Mouse (Mus musculus): ENCODE measurements at regions not wholly inside any gene's neighbourhood (a gene's known extent, or its start where the extent isn't known, plus 50 kb on each side); places are given as distances from the start of the nearest gene placed in this dataset.

- H3K4me3 ChIP-seq (ENCODE audit: insufficient read depth in 1 of 2, low read depth in 1 of 2, low read length in 2 of 2, poor library complexity in 1 of 2, severe bottlenecking in 1 of 2), result no peak overlapping the region
- in situ Hi-C loops (cut with MboI; ENCODE audit: low sequenced_read_pairs in 2 of 2, unreplicated experiment in 2 of 2), result no loop called here
- no peak for DNase-seq (ENCODE audit: low read depth, low spot score)
- no peaks in the 10 kb centered on the region for H3K9me3 ChIP-seq (ENCODE audit: control insufficient read depth, insufficient read depth, low read depth, low read length)
- TF ChIP-seq CHD2 (IDR thresholded peaks at IDR 0.05; ENCODE audit: low read depth, low read length) (no peak), MAFK (IDR thresholded peaks at IDR 0.05; ENCODE audit: insufficient read depth, low read depth, low read length) (no peak), ZNF384 (IDR thresholded peaks at IDR 0.05; ENCODE audit: low read depth, low read length) (no peak), HCFC1 (IDR thresholded peaks at IDR 0.05; ENCODE audit: borderline replicate concordance, insufficient read depth, low read length) (no peak), ZC3H11A (IDR thresholded peaks at IDR 0.05; ENCODE audit: borderline replicate concordance, low read depth, low read length) (no peak)
- no peak overlapping the region for H3K9ac ChIP-seq (ENCODE audit: insufficient read depth, low read depth, low read length, poor library complexity, severe bottlenecking)
- no peaks in the 10 kb centered on the region for H3K4me1 ChIP-seq (ENCODE audit: control insufficient read depth in 2 of 2, insufficient read depth in 2 of 2, low read length in 2 of 2, poor library complexity in 1 of 2)
- H3K27ac ChIP-seq (ENCODE audit: insufficient read depth, low read depth, low read length, poor library complexity, severe bottlenecking), result no peak overlapping the region
- H3K36me3 ChIP-seq (ENCODE audit: control insufficient read depth, insufficient read depth, low read length, poor library complexity, severe bottlenecking), result no peaks in the 10 kb centered on the region
Observed at GRCm38 (mm10) chr19:54836451-54836850, 290.6 kb downstream of the Gpam start.

- in situ Hi-C loops (cut with MboI; ENCODE audit: low sequenced_read_pairs in 2 of 2, unreplicated experiment in 2 of 2), result no loop called here
- Histone ChIP-seq H3K4me1 (ENCODE audit: control insufficient read depth in 2 of 2, insufficient read depth in 2 of 2, low read length in 2 of 2, poor library complexity in 1 of 2) (no peaks in the 10 kb centered on the region), H3K36me3 (ENCODE audit: control insufficient read depth, insufficient read depth, low read length, poor library complexity, severe bottlenecking) (no peaks in the 10 kb centered on the region), H3K9ac (ENCODE audit: insufficient read depth, low read depth, low read length, poor library complexity, severe bottlenecking) (no peak overlapping the region), H3K9me3 (ENCODE audit: control insufficient read depth, insufficient read depth, low read depth, low read length) (no peaks in the 10 kb centered on the region), H3K27ac (ENCODE audit: insufficient read depth, low read depth, low read length, poor library complexity, severe bottlenecking) (no peak overlapping the region), H3K4me3 (ENCODE audit: insufficient read depth in 1 of 2, low read depth in 1 of 2, low read length in 2 of 2, poor library complexity in 1 of 2, severe bottlenecking in 1 of 2) (no peak overlapping the region)
- TF ChIP-seq HCFC1 (IDR thresholded peaks at IDR 0.05; ENCODE audit: borderline replicate concordance, insufficient read depth, low read length) (no peak), MAFK (IDR thresholded peaks at IDR 0.05; ENCODE audit: insufficient read depth, low read depth, low read length) (no peak), CHD2 (IDR thresholded peaks at IDR 0.05; ENCODE audit: low read depth, low read length) (no peak)
- DNase-seq (ENCODE audit: low read depth, low spot score), result no peak
Observed at GRCm38 (mm10) chr19:54822161-54822560, 304.9 kb downstream of the Gpam start.

GRCm38 (mm10) chr19:54820587-54820986 is 306.5 kb downstream of the Gpam start:
- H3K36me3 ChIP-seq (ENCODE audit: control insufficient read depth, insufficient read depth, low read length, poor library complexity, severe bottlenecking), result no peaks in the 10 kb centered on the region
- no peak overlapping the region for H3K9ac ChIP-seq (ENCODE audit: insufficient read depth, low read depth, low read length, poor library complexity, severe bottlenecking)
- in situ Hi-C loops (cut with MboI; ENCODE audit: low sequenced_read_pairs in 2 of 2, unreplicated experiment in 2 of 2), result no loop called here
- TF ChIP-seq CHD2 (IDR thresholded peaks at IDR 0.05; ENCODE audit: low read depth, low read length) (no peak), MAFK (IDR thresholded peaks at IDR 0.05; ENCODE audit: insufficient read depth, low read depth, low read length) (no peak), ZNF384 (IDR thresholded peaks at IDR 0.05; ENCODE audit: low read depth, low read length) (no peak), HCFC1 (IDR thresholded peaks at IDR 0.05; ENCODE audit: borderline replicate concordance, insufficient read depth, low read length) (no peak), ZC3H11A (IDR thresholded peaks at IDR 0.05; ENCODE audit: borderline replicate concordance, low read depth, low read length) (no peak)
- H3K4me1 ChIP-seq (ENCODE audit: control insufficient read depth in 2 of 2, insufficient read depth in 2 of 2, low read length in 2 of 2, poor library complexity in 1 of 2), result no peaks in the 10 kb centered on the region
- no peak overlapping the region for H3K4me3 ChIP-seq (ENCODE audit: insufficient read depth in 1 of 2, low read depth in 1 of 2, low read length in 2 of 2, poor library complexity in 1 of 2, severe bottlenecking in 1 of 2)
- H3K27ac ChIP-seq (ENCODE audit: insufficient read depth, low read depth, low read length, poor library complexity, severe bottlenecking), result no peak overlapping the region
- no peak for DNase-seq (ENCODE audit: low read depth, low spot score)
- H3K9me3 ChIP-seq (ENCODE audit: control insufficient read depth, insufficient read depth, low read depth, low read length), result no peaks in the 10 kb centered on the region

- no peak overlapping the region for H3K9ac ChIP-seq (ENCODE audit: insufficient read depth, low read depth, low read length, poor library complexity, severe bottlenecking)
- H3K4me1 ChIP-seq (ENCODE audit: control insufficient read depth in 2 of 2, insufficient read depth in 2 of 2, low read length in 2 of 2, poor library complexity in 1 of 2), result no peaks in the 10 kb centered on the region
- in situ Hi-C loops (cut with MboI; ENCODE audit: low sequenced_read_pairs in 2 of 2, unreplicated experiment in 2 of 2), result no loop called here
- DNase-seq (ENCODE audit: low read depth, low spot score), result no peak
- no peak overlapping the region for H3K4me3 ChIP-seq (ENCODE audit: insufficient read depth in 1 of 2, low read depth in 1 of 2, low read length in 2 of 2, poor library complexity in 1 of 2, severe bottlenecking in 1 of 2)
- H3K27ac ChIP-seq (ENCODE audit: insufficient read depth, low read depth, low read length, poor library complexity, severe bottlenecking), result no peak overlapping the region
- no peak for TF ChIP-seq CHD2 (IDR thresholded peaks at IDR 0.05; ENCODE audit: low read depth, low read length)
- TF ChIP-seq HCFC1 (IDR thresholded peaks at IDR 0.05; ENCODE audit: borderline replicate concordance, insufficient read depth, low read length), result no peak
- TF ChIP-seq ZC3H11A (IDR thresholded peaks at IDR 0.05; ENCODE audit: borderline replicate concordance, low read depth, low read length), result no peak
- TF ChIP-seq ZNF384 (IDR thresholded peaks at IDR 0.05; ENCODE audit: low read depth, low read length), result no peak
- TF ChIP-seq MAFK (IDR thresholded peaks at IDR 0.05; ENCODE audit: insufficient read depth, low read depth, low read length), result no peak
- H3K36me3 ChIP-seq (ENCODE audit: control insufficient read depth, insufficient read depth, low read length, poor library complexity, severe bottlenecking), result no peaks in the 10 kb centered on the region
- no peaks in the 10 kb centered on the region for H3K9me3 ChIP-seq (ENCODE audit: control insufficient read depth, insufficient read depth, low read depth, low read length)
Observed at GRCm38 (mm10) chr19:54801123-54801742, 325.8 kb downstream of the Gpam start.

- peak; percentile 28 for DNase-seq (ENCODE audit: low read depth, low spot score)
- Histone ChIP-seq H3K9ac (ENCODE audit: insufficient read depth, low read depth, low read length, poor library complexity, severe bottlenecking) (no peak overlapping the region), H3K4me1 (ENCODE audit: control insufficient read depth in 2 of 2, insufficient read depth in 2 of 2, low read length in 2 of 2, poor library complexity in 1 of 2) (peaks cover 0 to 4% of the 10 kb centered on the region in 2 experiments; a peak in 3 of 4 replicates), H3K36me3 (ENCODE audit: control insufficient read depth, insufficient read depth, low read length, poor library complexity, severe bottlenecking) (no peaks in the 10 kb centered on the region), H3K9me3 (ENCODE audit: control insufficient read depth, insufficient read depth, low read depth, low read length) (no peaks in the 10 kb centered on the region), H3K27ac (ENCODE audit: insufficient read depth, low read depth, low read length, poor library complexity, severe bottlenecking) (no peak overlapping the region), H3K4me3 (ENCODE audit: insufficient read depth in 1 of 2, low read depth in 1 of 2, low read length in 2 of 2, poor library complexity in 1 of 2, severe bottlenecking in 1 of 2) (no peak overlapping the region)
- TF ChIP-seq ZC3H11A (IDR thresholded peaks at IDR 0.05; ENCODE audit: borderline replicate concordance, low read depth, low read length) (no peak), HCFC1 (IDR thresholded peaks at IDR 0.05; ENCODE audit: borderline replicate concordance, insufficient read depth, low read length) (no peak), CHD2 (IDR thresholded peaks at IDR 0.05; ENCODE audit: low read depth, low read length) (no peak), MAFK (IDR thresholded peaks at IDR 0.05; ENCODE audit: insufficient read depth, low read depth, low read length) (no peak), ZNF384 (IDR thresholded peaks at IDR 0.05; ENCODE audit: low read depth, low read length) (no peak)
- in situ Hi-C loops (cut with MboI; ENCODE audit: low sequenced_read_pairs in 2 of 2, unreplicated experiment in 2 of 2), result no loop called here
Observed at GRCm38 (mm10) chr19:54787171-54787570, 339.9 kb downstream of the Gpam start.
